Mouse (Mus musculus): ENCODE results near the gene Prkca. TPM values are rescaled to one million over a fixed set of nuclear protein-coding genes. Genes with fewer than 3 reads are reported as not detected.

Prkca gene
- 10 to 100 TPM; 35.5 to 36.3 TPM for total RNA-seq (2021)
- long read RNA-seq, experiment 1, full-length matches to known transcripts: 12 of 17 reads
- long read RNA-seq, experiment 1, partial matches to known transcripts: 3 of 17 reads
- long read RNA-seq, experiment 1, other reads (novel, unspliced or antisense): 2 of 17 reads
- long read RNA-seq, experiment 2, full-length matches to known transcripts: 7 of 14 reads
- long read RNA-seq, experiment 2, partial matches to known transcripts: 2 of 14 reads
- long read RNA-seq, experiment 2, other reads (novel, unspliced or antisense): 5 of 14 reads

DNA sequence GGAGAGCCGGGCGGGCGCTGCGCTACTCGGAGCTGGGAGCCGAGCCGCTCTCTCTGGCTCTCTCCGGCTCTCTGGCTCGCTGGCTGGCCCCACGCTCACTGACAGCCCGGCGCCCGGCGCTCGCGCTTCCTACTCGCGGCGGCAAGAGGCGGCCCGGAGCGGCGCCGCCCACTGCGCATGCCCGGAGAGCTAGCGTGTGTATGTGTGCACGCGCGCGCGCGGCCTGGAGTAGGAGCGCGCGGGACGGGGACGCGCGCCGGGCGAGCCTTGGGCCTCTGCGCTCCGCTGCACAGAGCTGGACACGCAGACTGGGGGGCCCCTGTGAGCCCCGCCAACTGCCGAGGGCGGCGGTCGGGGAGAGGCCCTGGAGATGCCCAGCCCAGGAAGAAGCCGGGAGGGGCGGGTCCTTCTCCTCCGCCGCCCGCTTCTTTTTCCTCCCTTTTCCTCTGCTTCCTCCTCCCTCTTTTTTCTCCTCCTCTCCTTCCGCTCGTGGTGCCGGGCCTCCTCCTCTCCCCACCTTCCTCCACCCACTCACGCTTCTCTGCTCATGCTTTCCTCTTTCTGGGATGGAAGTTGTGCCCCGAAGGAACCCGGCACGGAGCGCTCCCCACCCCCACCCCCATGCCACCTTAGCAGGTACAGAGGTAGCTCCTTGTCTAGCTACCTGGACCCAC lies at the start of gene Prkca:
Prkca (minus strand) TSS at position 140 of the 674 bp plus-strand sequence.
- DNase-seq: peak; percentile 94

DNA sequence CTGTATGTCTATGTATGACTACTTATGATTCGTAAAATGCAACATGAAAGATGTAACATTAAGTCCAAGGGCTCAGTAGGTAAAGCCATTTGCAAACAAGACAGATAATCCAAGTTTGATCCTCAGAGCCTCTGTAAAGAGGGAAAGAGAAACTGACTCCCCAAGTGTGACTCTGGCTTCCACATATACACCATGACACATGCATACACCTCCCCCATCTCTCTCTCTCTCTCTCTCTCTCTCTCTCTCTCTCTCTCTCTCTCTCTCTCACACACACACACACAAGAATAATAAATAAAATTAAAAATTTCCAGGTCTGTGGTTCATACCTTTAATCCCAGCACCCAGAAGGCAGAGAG lies 41.9 kb upstream of the Prkca start:
- no peak for DNase-seq

DNA sequence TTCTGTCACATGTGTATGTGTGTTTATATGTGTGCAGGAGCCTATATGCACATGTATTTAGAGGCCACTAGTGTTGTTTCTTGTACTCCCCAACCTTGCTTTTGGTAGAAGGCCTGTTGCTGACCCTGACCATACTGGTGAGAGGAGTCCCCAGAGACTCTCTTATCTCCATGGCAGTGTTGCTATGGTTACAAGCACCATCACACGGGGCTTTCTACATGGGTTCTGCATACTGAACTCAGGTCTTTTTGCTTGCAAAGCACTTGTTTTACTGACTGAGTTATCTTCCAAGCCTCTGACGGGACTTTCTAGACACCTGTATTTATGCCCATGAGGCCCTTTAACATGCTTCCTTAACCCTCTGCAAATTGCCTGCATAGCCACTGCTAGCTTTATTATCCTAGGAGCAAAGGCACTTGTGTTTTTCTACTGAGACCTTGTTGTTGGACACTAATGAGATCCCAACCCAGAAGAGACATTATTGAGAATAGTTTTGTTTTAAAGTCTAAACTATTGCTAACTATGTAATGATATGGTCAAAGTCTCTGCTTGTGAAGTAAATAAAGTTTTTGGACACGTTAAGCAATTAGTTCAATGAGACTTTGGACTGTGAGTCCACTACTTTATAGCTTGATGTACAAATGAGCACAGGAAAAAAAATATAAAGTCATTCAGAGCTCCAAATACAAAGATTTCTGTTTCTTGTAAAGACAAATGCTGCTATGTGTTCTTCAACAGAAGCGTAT lies 41.4 kb upstream of the Prkca start:
- DNase-seq: no peak

DNA sequence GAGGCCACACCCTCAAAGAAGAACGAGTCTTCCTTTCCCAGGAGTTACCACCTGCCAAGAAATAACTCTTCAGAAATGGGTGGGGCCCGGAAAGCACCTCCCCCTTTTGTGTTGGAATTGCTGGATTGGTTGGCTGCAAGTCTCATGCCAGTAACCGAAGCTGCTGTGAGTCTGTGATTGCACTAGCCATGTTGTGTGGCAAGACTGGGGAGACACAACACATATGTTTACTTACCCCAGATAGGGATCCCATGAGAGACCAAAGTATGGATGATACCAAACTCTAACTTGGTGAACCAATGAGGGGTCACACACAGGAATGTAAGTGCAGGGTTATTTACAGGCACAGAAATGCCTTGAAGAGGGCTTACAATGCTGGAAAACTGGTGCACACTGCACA lies 38.9 kb upstream of the Prkca start:
- DNase-seq: no peak

DNA sequence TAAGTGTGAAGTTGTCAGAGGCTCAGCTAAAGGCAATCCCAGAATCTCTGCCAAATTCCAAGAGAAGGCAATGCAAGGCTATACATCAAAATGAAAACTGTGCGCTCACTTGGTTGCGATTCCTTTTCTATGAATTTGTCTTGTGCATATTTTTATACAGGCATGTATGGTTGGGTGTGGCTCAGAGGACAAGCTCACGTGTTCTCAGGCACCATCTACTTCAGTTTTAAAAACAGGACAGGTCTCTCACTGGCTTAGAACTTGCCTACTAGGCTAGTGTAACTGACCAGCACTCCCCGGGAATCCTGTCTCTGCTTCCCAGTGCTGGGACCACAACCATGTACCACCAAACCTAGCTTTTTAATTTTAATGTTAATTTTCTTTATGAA lies 34.6 kb upstream of the Prkca start:
- DNase-seq: no peak

DNA sequence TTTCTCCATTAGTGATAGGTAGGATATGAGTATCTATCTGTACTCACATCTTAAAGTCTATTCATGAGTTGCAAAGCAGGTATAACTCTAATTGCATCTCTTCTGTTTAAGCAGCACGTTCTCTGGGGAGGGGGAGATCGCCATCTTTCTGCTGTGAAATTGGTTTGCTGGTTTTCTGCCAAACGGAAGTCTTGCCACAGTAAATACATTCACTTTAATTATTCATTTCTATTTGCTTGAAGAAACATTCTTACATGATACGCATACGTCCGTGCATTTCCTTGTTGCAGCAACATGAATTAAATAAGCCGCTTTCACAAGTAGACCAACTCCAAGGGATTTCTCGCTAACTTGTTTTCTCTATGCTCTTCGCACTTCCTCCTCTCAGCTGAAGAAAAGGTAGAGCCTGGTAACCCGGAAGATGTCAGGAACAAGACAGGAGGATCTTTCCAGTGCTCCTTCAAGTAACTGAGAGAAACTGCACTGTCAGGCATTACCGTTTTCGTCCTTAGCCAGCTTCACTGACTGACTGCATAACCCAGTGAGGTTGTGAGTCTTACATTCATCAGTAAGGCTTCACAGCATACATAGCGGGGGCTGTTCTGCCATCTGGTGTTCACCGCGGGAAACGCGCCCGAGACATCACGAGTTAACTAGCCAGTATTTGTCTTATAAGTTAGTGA lies 34.1 kb upstream of the Prkca start:
- DNase-seq: peak; percentile 64 to 88

DNA sequence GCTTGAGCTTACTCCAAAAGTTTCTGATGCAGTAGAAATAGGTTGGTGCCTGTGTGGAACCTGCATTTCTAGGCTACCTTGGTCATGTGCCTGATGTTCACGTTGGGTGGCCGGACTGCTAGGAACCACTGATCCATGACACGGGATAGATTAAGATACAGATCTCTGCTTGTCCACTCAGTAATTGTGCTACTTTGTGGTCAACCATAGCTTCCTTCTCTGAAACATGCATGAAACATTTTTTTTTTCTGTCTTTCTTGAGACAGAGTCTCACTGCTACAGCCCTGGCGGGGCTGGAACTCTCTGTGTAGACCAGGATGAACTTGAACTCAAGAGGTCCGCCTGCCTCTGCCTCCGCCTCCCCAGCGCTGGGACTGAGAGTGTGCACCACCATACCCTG lies 33.1 kb upstream of the Prkca start:
- no peak for DNase-seq

DNA sequence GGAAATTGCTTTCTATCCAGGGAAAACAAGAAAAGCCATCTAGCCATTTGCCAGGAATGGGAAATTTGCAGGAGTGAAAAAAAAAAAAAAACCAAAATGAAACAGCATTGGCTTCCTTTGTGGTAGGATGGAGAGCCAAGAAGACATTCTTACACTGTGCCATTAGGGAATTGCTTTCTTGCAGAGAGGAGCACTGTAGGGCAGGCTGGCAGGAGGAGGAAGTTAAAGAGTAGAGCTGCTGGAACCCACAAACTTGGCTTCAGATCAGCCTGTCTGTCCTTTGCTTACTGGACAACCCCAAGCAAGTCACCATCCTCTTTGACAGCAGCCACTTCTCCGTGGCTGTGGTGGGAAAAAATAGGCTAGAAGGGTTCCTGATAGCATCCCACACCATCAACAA lies 23.3 kb upstream of the Prkca start:
- no peak for DNase-seq

DNA sequence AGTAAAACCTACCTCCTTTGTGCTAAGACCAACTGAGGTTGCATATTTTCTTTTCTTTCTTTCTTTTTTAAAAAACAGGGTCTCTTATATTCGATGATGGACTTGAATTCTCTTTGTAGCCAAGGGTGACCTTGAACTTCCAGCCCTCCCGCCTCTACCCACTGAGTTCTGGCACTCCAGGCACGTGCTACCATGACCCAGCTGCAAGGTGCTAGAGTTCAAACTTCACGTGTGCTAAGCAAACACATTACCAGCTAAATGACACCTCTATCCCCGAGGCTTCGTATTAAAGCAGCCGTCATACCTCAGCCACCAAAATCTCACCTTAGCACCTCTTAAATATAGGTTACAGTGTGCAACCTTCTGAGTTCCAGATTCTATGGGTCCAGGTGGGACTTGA lies 21.9 kb upstream of the Prkca start:
- no peak for DNase-seq

DNA sequence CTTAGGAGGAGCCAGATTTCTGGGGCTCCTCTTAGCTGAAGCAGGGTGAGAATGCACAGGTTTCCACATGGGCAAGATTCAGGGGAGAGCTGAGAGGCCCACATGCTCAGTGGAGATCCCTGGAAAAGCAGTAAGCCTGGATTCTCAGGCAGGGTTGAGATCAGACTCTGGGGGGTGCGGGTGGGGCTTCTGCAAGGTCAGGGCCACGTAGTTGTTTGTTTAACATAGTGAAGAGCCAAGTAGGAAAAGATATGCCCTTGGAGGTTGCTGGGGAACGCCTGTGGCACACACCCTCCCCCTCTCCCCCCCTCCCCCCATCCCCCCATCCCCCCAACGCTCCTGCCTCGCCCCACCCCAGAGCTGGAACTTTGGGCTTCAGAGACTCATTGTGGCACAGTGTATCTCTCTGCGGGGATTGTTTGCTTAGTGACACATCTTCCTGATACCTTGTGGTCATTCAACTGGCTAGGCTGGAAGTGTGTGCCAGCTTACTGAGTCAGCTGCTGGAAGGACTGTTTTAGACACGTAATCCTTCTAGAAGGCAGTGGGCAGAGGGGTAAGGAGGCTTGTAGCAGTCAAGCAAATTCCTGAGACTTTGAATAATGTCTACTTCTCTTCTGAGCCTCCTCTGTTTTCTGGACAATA lies 21.3 kb upstream of the Prkca start:
- DNase-seq: peak in 1 of 2 experiments; percentile 17

DNA sequence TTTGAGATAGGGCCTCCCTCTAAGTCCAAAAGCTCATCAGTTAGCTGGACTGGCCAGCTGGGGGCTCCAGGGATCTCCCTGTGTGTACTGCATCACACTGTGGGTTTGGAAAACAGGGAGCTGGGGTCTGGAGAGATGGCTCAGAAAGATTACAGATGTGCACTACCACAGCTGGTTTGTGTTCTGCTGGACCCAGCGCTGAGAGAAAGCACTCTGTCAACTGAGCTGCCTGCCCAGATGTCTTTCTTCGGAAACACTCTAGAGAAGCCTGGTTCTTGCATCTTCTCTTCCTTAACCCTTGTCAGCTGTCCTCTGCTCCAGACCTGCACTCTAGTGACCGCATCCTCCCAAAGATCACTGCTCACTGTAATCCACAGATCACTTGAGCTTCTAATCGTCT lies 20.3 kb upstream of the Prkca start:
- DNase-seq: no peak

DNA sequence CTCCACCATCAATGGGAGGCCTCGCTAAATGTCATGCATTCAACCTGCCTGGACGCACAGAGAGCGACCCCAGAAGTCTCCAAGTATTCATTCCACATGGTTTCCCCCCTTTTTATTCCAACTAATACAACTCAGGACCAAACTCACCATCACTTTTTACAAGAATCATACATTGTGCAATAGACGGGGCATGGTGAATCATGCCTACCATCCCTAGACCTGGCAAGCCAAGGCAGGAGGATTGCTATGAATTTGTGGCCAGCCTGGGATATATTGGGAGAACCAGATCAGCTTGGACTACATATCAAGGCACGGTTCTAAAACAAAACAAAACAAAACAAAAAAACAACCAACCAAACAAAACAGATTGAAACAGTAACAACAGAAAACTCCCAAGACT lies 19.2 kb upstream of the Prkca start:
- no peak for DNase-seq

DNA sequence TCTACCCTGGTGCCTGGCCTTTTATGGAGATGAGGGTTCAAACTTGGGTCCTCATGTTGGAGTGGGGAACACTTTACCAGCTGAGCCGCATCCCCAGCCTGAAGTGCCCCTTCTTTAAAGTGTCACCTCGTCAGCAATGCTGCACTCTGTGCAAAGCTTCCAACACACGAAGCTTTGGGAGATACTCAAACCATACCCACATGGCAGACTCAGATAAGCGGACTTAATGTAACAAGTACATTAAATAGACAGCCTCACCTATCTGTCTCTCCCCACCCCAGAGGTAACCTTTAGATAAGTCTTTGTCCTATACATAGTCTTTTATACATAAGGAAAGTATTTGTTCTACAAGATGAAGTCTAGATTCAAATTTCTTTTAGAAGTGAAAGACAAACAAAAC lies 17.3 kb upstream of the Prkca start:
- DNase-seq: no peak

DNA sequence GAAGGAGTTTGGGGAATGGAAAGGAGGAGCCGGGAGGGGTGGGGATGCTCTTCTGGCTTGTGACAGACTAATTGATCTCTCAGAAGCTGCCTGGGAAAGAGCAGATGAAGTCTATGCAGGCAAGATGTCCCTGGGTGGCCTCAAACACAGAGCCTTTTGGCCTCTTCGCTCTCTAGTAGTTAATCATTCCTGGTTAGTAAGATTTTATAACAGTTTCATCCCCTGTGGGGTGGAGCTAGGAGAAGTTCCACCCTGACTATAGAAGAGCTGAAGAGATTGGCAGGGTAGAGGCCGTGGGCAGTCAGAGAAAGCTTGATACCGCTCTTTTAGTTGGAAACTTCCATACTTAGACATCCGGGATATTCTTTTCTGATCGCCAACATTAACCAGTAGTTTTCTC lies 15.2 kb upstream of the Prkca start:
- no peak for DNase-seq

DNA sequence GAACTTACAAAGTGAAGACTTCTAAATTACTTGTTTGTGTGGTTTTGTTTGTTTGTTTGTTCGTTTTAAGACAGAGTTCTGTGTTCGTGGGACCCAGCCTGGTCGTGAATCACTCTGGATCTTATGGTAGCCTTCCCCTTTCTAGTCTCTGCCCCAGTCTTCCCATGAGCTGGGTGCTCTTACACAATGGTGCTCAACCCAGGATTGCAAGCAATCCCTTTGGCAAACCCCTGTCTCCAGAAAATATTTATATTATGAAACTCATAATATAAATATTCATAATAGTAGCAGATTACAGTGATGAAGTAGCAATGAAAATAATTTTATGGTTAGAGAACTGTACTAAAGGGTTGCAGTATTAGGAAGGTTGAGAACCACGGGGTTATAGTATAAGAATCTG lies 12.3 kb upstream of the Prkca start:
- no peak for DNase-seq

DNA sequence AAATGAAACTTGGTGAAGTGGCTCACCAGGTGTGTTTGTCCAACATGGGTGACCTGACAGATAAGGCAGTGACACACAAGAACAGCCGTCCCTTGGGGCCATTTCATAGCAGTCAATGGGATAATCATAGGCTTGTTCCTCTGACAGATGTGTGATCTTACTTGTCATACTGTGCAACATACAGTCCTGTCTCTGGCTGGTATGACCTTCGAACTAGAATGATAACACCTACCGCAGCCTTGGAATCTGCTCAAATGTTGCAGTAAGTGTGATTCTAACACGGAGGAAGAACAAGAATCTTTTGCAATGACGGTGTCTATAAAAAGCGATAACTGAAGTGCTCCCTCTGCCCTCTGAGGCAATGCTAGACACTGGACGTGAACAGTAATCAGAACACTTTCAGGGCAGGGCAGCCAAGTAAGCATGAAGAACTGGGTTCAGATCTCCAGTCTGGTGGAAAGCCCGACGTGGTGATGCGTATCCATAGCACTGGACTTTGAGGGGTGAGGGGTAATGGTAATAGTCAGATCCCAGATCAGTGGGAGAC lies 9.2 kb upstream of the Prkca start:
- DNase-seq: no peak

DNA sequence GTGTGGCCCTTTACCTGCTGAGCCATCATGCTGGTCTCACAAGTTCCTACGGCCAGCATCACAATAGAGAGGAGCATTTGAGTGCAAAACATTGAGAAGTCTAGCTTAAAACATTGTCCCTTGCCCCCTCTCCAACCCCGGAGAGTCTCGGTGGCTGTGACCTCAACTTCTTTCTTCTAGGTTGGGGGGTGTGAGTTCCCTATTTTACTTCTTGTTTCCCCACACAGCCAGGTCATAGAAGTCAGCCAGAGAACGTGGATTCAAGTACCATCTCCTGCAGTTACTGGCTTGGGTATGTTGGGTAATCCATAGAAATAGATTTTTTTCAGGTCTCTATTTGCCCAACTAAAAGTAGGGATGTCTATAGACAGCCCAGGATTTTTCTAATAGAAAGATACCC lies 7.1 kb upstream of the Prkca start:
- DNase-seq: no peak

DNA sequence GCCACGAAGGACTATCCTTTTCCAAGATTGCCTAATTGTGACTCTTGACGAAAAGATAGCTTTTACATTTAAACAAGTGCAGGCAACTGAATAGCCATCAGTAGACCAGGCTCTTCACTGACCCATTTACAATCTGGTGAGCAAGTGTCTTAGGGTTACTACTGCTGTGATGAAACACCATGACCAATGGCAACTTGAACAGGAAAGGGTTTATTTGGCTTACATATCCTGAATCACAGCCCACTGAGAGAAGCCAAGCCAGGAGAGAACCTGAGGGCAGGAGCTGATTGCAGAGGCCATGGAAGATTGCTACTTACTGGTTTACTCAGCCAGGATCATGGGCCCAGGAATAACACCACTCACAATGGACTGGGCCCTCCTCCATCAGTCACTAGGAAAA lies 1.6 kb upstream of the Prkca start:
- no peak for DNase-seq

DNA sequence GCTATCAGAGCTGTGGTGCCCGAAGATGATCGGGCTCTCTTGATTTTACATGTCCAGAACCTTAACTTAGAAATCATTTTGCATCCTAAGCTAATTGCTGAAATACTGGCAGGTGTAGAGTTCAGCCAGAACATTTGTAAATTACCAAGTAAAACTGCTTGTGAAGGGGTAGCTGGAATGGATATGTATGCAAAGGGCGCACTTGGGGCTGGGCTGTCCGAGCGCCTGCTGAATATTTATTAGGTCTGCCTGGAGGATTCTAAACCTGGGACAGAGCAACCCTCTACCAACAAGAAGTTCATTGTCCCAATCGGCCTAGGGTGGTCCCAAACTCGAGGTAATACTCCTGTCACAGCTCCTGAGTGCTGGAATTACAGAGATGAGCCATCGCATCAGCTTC lies 1.0 kb upstream of the Prkca start:
- DNase-seq: no peak

DNA sequence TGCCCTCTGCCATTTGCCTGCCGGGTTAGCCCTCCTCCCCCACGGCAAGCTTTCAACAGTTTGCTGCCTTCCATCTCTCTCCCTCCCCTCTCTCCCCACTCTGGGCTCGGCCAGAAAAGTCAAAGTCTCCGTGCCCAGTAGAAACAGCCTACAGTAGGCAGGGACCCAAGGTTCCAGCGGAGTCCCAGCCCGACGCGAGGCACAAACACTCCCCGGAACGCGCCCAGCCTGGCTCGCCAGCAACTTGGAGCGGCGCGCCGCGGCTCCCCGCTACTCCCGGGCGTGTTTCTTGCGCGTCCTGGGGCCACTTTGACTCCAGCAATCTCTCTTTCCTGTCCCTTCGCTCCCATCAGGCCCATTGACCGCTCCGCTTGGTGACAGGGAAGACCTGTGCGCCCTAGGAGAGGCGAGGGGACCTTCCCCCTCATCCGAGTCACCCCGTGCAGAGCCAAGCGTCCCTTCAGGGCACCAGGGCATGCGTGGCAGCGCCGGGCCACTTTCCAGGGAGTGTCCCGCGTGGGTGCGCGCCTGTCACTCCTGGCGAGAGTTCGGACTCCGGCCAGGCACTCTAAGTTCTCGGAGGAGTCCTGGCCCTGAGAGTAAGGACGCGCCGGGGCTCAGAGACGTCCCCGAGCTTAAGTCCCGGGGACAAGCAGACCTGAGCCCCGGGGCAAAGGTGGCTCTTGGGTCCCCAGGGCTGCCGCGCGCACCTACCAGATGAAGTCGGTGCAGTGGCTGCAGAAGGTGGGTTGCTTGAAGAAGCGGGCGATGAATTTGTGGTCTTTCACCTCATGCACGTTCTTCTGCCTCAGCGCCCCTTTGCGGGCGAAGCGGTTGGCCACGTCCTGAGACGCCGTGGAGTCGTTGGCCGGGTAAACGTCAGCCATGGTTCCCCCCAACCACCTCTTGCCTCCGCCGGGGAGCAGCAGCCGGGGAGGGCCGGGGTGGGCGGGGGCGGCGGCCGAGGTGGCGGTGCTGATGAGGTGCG lies 653 bp downstream of the Prkca start, which contains the start of gene Apoh:
Apoh (plus strand) TSS at position 574 of the 988 bp plus-strand sequence.
- DNase-seq: peak; percentile 79 to 83

DNA sequence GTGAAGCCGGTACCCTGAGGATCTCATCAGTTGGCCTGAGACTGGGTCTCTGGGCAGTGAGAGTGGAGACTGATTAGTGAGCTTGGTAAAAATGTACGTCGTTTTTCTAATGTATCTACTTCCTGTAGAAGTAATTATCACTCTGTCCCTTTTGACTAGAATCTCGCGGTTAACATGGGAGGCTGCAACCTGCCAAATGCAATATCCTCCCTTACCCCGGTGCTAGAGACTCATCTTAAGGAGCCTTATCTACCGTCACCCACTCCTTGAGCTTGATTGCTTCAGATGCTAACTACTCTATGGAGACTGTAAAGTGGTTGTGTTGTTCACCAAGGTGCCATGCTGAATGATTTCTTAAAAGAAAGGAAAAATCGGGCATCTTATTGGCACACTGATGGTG lies 1.9 kb downstream of the Prkca start:
- no peak for DNase-seq
